Mouse (Mus musculus) left cerebral cortex, adult 11 months (tissue): ENCODE results near the gene Ttll7.

Source experiments
- DNase-seq: peaks from one replicate; pipeline ENCODE4 v3.0.0; 2022; ENCODE audit warnings: low spot score

Gene Ttll7

DNA sequence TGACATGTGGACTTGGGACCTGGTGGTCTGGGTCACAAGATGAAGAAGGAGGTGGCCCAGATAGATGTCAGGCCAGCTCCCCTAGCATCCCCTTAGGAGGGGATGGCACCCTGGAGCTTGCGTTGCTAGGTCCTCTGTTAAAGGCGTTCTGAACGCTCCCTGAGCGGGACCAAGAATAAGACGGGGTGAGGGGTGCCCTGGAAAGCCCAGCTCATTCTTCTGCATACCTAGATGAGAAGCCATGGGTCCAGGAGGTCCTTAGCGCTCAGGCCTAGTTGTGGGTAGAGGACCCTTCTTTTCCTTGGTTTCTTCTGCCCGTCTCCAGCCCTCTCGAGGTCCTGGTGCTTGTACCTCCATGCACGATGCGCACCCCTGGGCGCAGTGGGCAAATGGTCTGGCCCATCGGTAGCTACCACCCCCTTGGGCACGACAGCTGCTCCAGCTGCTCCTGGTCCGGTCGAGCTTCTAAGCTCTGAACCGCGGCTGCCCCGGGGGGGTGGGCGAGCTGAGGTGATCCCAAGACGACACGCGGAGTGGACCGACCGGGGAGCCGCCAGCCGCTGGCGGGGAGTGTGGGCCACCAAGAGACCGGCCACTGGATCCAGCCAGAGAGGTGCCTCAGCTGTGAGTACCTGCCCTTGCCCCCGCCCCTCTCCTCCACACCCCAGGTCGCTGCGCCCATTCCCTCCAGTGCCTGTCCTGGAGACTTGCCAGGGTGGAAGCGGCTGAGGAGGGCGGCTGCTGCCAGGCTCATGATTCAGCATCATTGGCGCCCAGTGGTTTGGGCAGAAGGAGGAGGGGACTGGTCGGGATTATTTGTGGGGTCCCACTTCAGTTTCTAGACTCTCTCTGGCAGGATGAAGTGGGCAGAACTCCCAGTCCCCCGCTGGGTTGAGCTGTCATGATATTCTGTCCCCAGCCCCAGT is at the start of gene Ttll7:
Ttll7 (plus strand) TSS at position 402 of the 926 bp plus-strand sequence.
- DNase-seq: peak; percentile 81

DNA sequence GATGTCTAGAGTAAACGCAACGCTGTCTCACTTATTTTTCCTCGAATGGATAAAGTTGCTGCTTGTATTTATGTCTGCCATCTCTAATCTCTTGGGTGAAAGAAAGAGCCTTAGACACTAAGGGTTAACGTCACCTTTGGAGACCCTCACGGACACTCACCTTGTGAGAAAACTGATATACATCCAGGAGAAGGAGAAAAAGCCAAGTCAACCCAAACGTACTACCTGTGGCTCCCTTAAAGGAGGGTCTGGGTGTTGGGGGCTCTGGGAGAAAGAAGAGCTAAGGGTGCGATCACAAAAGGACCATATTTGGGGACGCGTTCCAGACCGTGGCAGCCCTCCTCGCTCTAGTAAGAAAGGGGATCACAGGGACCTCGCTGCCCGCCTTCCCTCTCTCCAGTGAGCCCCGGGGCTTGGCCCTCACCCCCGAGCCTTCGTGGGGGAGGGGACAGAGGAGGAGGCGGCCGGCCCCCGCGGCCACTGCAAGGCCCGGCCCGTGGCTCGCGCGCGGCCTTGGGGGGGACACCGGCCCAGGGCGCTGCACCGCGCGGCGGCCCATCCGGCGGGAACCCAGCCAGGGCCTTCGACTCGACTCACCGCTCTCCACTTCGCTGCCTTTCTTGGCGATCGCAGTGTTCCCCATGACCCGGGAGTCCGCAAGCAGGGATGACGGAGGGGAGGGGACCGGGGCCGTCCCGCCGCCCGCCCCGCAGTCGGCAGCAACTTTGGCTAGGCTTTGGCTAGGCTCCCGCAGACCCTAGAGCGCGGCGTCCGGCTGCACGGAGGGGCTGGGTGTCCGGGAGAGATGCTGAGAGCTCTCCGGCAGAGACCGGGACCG is 39.9 kb upstream of the Ttll7 start:
- no peak for DNase-seq

- DNase-seq: peak; percentile 80
These were observed 39.2 kb upstream of the Ttll7 start, which contains the start of gene Prkacb for GRCm38 (mm10) chr3:146812901-146813393. Gene Prkacb, minus strand, starts transcription at chr3:146812990.

GRCm38 (mm10) chr3:146813624-146814023 is 38.5 kb upstream of the Ttll7 start:
- DNase-seq: no peak

GRCm38 (mm10) chr3:146820718-146821117 is 31.4 kb upstream of the Ttll7 start:
- DNase-seq: no peak

DNA sequence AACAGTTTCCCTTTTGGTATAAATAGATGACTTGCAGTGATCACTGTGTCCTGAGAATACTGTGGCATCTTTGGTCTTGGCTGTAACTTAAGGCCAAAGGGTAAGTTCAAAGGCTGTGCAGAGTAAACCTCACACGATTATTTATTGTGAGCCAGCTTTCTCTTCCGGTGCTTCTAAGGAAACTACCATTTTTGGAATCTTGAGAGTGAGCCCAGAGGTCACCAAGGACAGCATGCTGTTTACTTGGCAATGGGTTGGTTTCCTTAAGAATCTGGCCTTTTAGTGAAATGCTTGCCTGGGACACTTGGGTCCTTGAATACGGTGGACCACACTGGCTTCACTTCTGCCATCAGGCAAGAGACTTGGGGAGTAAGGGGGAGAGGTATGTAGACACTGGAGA is 9.4 kb upstream of the Ttll7 start:
- DNase-seq: no peak

- DNase-seq: no peak
These were observed 8.7 kb upstream of the Ttll7 start for GRCm38 (mm10) chr3:146843470-146843869.

- DNase-seq: no peak
These were observed 5.9 kb upstream of the Ttll7 start for GRCm38 (mm10) chr3:146846237-146846636.

DNA sequence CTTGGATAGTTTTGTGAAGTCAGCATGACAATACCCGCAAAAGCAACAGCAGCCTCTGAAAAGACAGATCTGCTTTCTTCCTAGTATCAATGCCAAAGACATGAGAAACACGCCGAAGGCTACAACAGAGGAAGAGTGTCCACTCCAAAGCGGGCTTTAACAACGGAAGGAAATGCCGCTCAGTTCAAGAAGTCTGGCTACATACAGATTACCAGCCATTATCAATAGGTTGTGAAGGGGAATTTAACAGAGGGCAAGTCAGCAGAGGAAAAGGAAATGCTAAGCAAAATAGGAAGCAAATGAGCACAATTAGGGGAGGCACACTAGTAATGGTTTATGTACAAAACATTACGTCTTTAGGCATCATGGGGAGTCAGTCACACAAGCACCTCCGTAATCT is 4.1 kb upstream of the Ttll7 start:
- DNase-seq: no peak

- no peak for DNase-seq
These were observed 2.8 kb upstream of the Ttll7 start for GRCm38 (mm10) chr3:146849360-146849759.

GRCm38 (mm10) chr3:146854473-146855087 is 2.4 kb downstream of the Ttll7 start:
- no peak for DNase-seq

DNA sequence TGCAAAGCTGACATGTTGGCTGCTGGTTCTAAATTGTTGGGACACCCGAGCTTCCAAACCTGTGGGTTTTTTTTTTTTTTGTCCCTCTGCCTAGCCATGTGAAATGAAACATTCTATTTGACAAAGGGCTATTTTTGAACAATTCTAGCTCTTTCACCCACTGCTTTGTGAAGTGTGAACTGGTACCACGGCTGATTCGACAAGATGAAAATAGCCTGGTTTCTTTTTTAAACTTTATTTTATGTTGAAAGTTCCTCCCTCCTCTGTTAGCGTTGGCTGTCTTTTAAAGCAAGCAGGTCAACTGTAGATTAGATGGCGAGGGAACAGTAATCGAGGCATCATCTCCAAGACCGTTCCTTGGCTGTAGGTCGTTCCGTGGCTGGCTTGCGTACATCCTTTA is 5.2 kb downstream of the Ttll7 start:
- no peak for DNase-seq

DNA sequence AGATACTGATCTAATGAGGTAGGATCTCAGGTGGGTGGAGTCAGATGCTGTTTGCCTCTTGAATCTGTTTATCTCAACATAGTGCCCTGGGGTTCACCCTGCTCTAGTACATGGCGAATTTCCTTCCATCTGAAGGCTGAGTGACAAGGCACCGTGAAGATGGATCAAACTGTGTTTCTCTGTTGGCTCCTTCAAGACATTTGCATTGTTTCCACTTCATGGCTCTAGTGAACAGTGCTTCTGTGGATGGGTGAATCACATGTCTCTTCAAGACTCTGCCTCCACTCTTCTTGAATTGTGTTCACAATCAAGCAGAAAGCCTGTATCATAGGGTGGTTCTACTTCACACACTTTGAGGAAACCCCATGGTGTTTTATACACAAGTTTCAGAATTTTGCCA is 8.1 kb downstream of the Ttll7 start:
- DNase-seq: no peak

DNA sequence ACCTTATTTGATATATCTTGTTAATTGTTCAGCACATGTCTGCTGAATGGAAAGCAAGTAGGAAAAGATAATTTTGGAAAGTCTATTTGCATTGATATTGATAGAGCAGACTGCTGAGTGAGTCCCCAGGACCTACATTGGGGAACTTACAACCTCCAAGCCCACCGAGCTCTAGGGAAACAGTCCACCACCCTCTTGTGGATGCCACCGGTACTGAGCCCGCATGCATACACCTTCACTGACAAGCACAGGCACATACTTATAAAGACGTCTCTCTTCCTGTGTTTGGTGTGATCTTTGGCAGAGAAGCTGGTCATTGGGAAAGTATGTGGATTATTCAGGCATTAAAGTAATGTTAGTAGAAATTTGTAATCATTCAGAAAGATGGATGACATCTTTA is 14.4 kb downstream of the Ttll7 start:
- DNase-seq: no peak

- no peak for DNase-seq
These were observed 19.8 kb downstream of the Ttll7 start for GRCm38 (mm10) chr3:146871954-146872353.

DNA sequence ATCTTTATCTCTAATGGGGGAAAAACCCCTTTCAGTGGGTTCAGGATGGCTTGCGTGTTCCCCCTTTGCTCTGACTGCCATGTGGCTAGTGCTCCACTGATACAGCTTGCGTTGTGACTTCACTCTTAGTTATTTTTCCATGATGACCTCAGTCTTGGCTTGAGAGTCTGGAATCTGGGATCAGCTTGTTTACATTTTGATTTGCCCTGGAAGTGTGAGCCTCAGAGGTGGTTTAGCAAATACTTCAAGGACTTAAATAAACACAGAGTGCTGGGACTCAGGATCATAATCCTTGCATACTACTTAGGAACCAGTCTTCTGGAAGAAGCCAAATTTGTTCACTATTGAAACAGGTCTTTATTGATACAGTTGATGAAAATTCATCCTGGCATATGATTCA is 23.8 kb downstream of the Ttll7 start:
- no peak for DNase-seq

- DNase-seq: no peak
These were observed 41.8 kb downstream of the Ttll7 start for GRCm38 (mm10) chr3:146893931-146894330.

GRCm38 (mm10) chr3:146896581-146896980 is 44.4 kb downstream of the Ttll7 start:
- no peak for DNase-seq

GRCm38 (mm10) chr3:146900094-146900493 is 47.9 kb downstream of the Ttll7 start:
- no peak for DNase-seq

- DNase-seq: no peak
These were observed 49.6 kb downstream of the Ttll7 start for GRCm38 (mm10) chr3:146901729-146902128.

- no peak for DNase-seq
These were observed 53.4 kb downstream of the Ttll7 start for GRCm38 (mm10) chr3:146905606-146906005.

DNA sequence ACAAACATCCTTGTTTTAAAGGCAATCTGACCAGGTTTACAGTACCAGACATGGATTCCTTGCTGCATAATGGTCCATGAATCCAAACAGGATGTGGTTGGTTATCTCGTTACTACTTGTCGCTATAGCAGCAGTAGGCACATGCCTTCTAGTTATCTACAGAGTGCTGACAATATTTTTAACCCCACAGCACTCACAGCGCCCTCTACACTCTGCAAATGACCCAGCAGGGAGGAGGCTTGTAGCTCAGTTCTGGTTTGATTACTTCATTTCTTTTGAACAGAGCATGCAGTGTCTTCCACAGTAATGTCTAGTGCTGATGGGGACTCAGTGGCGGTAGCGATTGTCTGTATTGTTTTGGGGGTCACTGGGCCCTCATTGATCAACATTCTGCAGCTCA is 56.8 kb downstream of the Ttll7 start:
- DNase-seq: no peak
